Mouse (Mus musculus) hindbrain, embryonic 15.5 days (tissue): ENCODE measurements at regions not wholly inside any gene's neighbourhood (a gene's known extent, or its start where the extent isn't known, plus 50 kb on each side); places are given as distances from the start of the nearest gene placed in this dataset.

ENCODE experiments used
- ATAC-seq: fragments of 200-750 bp; cut with Nextera tagmentation; 2 replicates; pipeline ENCODE4 v1.8.0; 2017; ENCODE audit warnings: low read depth, moderate number of reproducible peaks, moderate TSS enrichment; ENCODE audit not compliant: low FRiP score
- H3K27ac ChIP-seq: fragments of 300-500 bp; sonication (generic); replicated peaks from 2 replicates; pipeline ENCODE4 v1.5.1; 2015; ENCODE audit warnings: mild to moderate bottlenecking, inconsistent platforms
- H3K27me3 ChIP-seq: fragments of 300-500 bp; sonication (generic); 2 replicates; pipeline ENCODE4 v1.6.1; 2015; ENCODE audit warnings: control low read depth, inconsistent platforms
- H3K36me3 ChIP-seq: fragments of 300-500 bp; sonication (generic); 2 replicates; pipeline ENCODE4 v1.6.1; 2015; ENCODE audit warnings: control low read depth, inconsistent platforms
- H3K4me1 ChIP-seq: fragments of 300-500 bp; sonication (generic); replicated peaks from 2 replicates; pipeline ENCODE4 v1.6.1; 2015; ENCODE audit warnings: control low read depth, inconsistent platforms
- H3K4me2 ChIP-seq: fragments of 300-500 bp; sonication (generic); 2 replicates; pipeline ENCODE4 v1.6.1; 2015; ENCODE audit warnings: moderate library complexity, mild to moderate bottlenecking, inconsistent platforms
- H3K4me3 ChIP-seq: fragments of 300-500 bp; sonication (generic); 2 replicates; pipeline ENCODE4 v1.5.1; 2015; ENCODE audit warnings: mild to moderate bottlenecking, inconsistent platforms
- H3K9ac ChIP-seq: fragments of 300-500 bp; sonication (generic); 2 replicates; pipeline ENCODE4 v1.6.1; 2015; ENCODE audit warnings: inconsistent platforms
- H3K9me3 ChIP-seq: fragments of 300-500 bp; sonication (generic); 2 replicates; pipeline ENCODE4 v1.6.1; 2016; ENCODE audit warnings: control low read depth, inconsistent platforms
- WGBS: fragments of 180-500 bp; shearing (Covaris S2); methylation state at CpG from one replicate; pipeline ENCODE4 v1.1.7; 2015; 5-methylcytosine and 5-hydroxymethylcytosine counted together

DNA sequence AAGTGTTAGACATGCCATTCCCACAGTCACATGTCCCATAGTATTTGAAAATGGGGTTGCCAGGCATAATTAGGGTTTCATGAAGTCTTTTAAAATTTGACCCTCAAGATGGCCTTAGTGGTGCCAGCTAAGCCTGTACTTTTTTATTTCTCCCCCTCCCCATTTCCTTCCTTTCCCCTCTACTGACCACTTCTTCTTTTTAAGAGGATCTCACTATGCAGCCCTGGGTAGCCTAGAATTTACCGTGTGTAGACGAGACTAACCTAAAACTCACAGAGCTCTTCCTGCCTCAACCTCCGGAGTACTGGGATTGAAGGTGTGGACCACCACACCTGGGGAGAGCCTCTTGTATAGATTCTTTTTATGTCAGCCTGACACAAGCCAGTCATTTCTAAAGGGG lies 209.8 kb upstream of the Irx5 start:
- Histone ChIP-seq H3K9me3 (no peaks in the 10 kb centered on the region), H3K4me3 (no peak overlapping the region), H3K9ac (no peak overlapping the region), H3K4me1 (no peaks in the 10 kb centered on the region), H3K36me3 (no peaks in the 10 kb centered on the region), H3K27me3 (0 out of 2 replicates have a peak, but pooled peaks cover 3% of the 10 kb centered on the region), H3K27ac (no peak overlapping the region), H3K4me2 (no peak overlapping the region)
- 94% methylated on average over 3 of the region's 3 CpGs for WGBS
- no peak for ATAC-seq

DNA sequence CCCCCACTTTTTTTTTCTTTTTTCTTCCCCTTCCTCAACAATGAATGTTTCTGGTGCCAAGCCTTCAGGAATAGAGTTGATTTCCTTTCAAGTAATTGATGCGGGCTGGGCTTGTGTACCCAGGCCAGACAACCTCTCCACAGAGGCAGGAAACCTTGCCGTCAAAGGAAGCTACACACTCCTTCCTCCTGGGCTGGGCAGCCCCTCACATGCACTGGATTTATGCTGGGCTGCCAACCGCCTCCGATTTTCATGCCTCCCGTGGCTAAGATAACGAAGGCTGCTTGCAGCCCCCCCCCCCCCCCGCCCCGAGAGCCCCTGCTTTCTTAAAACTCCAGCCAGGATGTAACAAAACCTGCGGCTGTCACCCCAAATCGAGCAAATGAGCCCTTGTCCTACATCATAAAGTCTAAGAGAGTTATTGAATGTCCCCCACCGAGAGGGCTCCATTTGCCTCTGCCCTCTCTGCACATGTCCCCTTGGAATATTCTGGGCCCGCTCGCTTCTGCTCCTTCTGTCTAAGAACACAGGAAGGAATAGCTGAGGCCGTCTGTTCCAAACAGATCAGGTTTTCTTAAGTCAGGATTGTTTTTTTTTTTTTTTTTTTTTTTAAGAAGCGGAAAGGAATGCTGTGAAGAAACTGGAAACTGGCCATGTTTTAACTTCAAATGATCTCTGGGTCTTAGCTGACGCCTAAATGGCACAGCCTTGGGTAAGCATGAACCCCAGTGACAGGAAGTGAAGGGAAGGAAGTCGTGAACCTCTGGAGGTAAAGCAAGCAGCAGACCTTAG lies 220.1 kb upstream of the Irx5 start:
- H3K4me1 ChIP-seq, result peaks cover 30% of the 10 kb centered on the region
- peak overlapping the region; percentile 35; the same call in 1 of the 2 replicates for H3K27ac ChIP-seq
- H3K4me2 ChIP-seq, result no peak overlapping the region
- H3K9ac ChIP-seq, result no peak overlapping the region
- no peaks in the 10 kb centered on the region for H3K36me3 ChIP-seq
- H3K27me3 ChIP-seq, result peaks cover 15% of the 10 kb centered on the region; the same call in 1 of the 2 replicates
- H3K9me3 ChIP-seq, result no peaks in the 10 kb centered on the region
- 17% methylated on average over 17 of the region's 17 CpGs for WGBS
- no peak overlapping the region for H3K4me3 ChIP-seq
- no peak for ATAC-seq

DNA sequence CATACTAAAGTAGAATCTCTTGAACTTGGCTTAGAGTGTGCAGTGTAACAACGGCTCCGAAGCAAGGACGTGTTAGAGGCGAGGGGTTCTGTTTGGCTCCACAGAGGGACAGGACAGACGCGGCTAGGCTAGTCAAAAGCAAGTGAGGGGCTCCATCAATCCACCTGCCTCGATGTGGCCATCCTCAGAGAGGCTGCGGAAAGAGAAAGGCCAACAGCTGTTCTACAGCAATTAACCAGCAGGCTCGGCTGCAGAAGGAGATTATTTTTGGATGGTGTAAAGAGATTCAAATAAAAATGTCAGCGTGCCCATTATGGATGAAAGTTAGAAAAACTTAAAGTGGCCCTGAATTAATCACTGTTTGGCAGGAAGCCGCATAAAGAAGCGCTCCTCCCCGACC lies 221.0 kb upstream of the Irx5 start:
- Histone ChIP-seq H3K9me3 (no peaks in the 10 kb centered on the region), H3K4me1 (peaks cover 30% of the 10 kb centered on the region), H3K4me3 (no peak overlapping the region), H3K27me3 (peaks cover 15% of the 10 kb centered on the region; the same call in 1 of the 2 replicates), H3K9ac (no peak overlapping the region), H3K27ac (no peak overlapping the region), H3K4me2 (no peak overlapping the region), H3K36me3 (no peaks in the 10 kb centered on the region)
- WGBS, result 7% methylated on average over 13 of the region's 13 CpGs
- ATAC-seq, result no peak

DNA sequence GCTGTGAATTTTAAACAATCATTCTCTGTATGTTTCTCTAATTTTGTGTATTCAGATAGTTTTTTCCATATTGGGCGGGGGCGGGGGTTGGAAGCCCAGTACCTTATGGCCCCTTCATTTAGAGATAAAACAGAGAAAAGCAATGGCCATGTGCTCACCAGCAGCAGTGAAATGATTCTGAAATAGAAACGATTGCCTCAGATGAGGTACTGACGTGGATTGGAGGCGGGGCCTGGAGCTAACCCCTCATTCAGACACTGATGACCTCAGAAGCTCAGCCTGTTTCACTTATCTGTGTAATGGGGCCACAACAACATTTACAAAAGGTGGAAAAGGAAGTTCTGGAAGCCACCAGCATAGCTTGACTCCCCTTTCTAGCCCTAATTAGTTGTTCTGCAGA lies 223.0 kb upstream of the Irx5 start:
- Histone ChIP-seq H3K27ac (peak overlapping the region; percentile 67), H3K36me3 (no peaks in the 10 kb centered on the region), H3K4me1 (peaks cover 33% of the 10 kb centered on the region), H3K4me3 (no peak overlapping the region), H3K9ac (no peak overlapping the region), H3K9me3 (no peaks in the 10 kb centered on the region), H3K27me3 (peaks cover 11% of the 10 kb centered on the region; the same call in 1 of the 2 replicates), H3K4me2 (no peak overlapping the region; the same call in 1 of the 2 replicates)
- peak; percentile 40; the same call in 1 of the 2 replicates for ATAC-seq
- WGBS, result 8% methylated on average over 5 of the region's 5 CpGs

DNA sequence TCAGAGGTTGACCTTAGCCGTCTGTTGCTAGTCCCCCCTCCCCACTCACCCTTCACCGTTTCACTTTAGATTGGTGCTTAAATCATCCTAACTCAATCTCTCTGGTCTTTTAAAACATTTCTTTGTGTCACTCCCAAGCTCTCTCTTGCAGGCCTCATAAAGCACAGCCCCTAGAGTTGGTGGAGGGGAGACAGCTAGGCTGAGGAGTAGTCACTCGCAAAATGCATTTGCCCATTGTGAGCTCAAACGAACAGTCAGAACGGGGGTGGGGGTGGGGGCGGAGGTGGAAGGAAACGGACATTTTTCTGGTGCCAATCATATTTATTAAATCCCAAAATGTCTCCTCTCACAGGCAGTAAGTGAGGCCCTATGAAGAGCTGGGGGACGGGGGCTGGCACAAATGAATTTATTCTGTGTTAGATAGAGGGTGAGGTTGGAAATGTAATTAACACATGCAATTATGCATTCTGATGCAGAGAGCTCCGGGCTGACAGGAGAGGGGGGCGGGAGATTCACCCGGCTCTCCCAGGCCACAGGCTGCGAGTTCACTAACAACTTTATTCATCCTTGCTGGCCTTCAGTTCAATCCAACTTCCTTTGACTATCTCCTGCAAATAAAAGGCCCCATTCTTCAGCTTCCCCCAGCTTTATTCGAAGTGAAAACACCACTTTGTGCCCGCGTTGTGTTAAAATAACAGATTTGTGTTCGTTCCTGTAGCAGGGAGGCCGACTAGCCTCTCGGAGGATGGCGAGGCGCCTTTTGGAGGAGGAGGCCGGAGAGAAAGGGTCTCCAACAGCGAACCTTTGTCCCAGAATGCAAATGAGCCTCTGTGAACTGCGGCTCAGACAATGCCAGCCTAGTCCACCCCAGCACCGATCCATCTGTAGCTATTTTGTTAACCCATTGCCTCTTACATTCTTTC lies 223.7 kb upstream of the Irx5 start:
- 11% methylated on average over 24 of the region's 24 CpGs for WGBS
- Histone ChIP-seq H3K4me2 (peak overlapping the region; percentile 3; the same call in 1 of the 2 replicates), H3K27ac (peak overlapping the region; percentile 67), H3K4me3 (no peak overlapping the region), H3K27me3 (peaks cover 9% of the 10 kb centered on the region), H3K36me3 (no peaks in the 10 kb centered on the region), H3K9ac (no peak overlapping the region), H3K4me1 (peaks cover 40% of the 10 kb centered on the region), H3K9me3 (no peaks in the 10 kb centered on the region)
- ATAC-seq, result peak; percentile 78

DNA sequence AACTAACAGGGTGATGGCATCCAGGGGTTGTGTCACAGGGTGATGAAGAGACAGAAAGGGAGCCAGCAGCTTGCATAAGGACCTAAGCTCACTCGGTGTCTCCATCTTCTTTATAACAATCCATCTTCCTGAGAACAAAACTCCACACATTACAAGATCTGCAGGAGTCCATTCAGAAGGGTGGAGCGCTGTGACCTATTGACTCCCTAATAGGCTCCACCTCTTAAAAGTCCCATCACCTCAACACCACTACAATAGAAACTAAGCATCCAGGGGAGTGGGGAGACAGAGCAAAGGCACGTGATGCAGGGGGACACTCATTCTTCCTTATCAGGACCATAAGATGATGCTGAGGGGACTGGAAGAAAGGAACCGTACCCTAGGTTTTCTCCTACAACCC lies 224.5 kb upstream of the Irx5 start:
- ATAC-seq, result no peak
- H3K9ac ChIP-seq, result no peak overlapping the region
- H3K4me3 ChIP-seq, result no peak overlapping the region
- no peaks in the 10 kb centered on the region for H3K9me3 ChIP-seq
- peaks cover 45% of the 10 kb centered on the region for H3K4me1 ChIP-seq
- H3K36me3 ChIP-seq, result no peaks in the 10 kb centered on the region
- H3K27me3 ChIP-seq, result peaks cover 14% of the 10 kb centered on the region
- WGBS, result 35% methylated on average over 4 of the region's 4 CpGs
- H3K4me2 ChIP-seq, result no peak overlapping the region
- peak overlapping the region; percentile 65 for H3K27ac ChIP-seq

DNA sequence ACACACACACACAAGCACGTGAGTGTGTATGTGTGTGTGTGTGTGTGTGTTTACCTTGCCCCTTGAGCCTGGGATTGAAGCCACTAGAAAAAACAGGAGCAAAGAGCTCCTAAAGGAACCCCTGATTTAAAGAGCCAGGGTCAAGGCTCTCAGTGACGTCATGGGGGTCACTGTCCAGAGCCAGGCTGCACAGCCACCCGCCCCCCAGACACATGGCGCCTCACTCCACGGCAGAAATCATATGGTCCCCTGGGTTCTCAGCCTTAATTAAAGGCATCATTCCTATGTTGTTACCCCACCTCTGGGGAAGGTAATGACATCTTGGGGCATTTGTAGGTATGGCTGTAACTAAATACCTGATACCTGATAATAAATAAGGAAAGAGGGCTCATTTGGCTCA lies 224.9 kb upstream of the Irx5 start:
- H3K27ac ChIP-seq, result no peak overlapping the region
- H3K9me3 ChIP-seq, result no peaks in the 10 kb centered on the region
- ATAC-seq, result no peak
- no peaks in the 10 kb centered on the region for H3K36me3 ChIP-seq
- no peak overlapping the region for H3K4me3 ChIP-seq
- H3K9ac ChIP-seq, result no peak overlapping the region
- 54% methylated on average over 5 of the region's 5 CpGs for WGBS
- peaks cover 45% of the 10 kb centered on the region for H3K4me1 ChIP-seq
- peaks cover 14% of the 10 kb centered on the region for H3K27me3 ChIP-seq
- no peak overlapping the region for H3K4me2 ChIP-seq

DNA sequence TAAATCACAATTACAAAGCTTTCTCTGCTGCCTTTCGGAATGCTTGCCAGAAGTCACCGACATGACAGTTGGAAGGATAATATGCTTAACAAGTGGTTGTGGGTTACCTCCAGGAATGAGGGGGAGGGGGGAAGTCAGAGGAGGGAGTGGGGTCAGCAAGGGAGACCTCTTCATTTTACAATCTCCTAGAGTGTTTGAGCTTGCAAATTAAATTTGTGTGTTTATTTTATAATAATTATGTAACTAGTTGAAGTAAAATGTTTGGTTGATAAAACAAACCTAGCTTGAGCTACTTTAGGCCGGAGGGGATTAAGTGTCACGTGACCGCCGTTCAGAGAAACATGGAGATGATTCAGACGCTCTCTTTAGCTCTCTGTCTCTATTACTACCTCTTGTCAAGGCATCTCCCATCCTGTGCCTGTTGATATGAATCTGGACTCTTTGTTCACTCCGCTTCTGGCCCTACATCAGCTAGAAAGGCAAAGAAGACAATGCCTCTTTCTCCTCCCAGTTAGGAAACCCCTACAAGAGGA lies 227.3 kb upstream of the Irx5 start:
- Histone ChIP-seq H3K4me3 (no peak overlapping the region), H3K9me3 (no peaks in the 10 kb centered on the region), H3K27me3 (peaks cover 17% of the 10 kb centered on the region), H3K4me2 (no peak overlapping the region), H3K36me3 (no peaks in the 10 kb centered on the region), H3K27ac (no peak overlapping the region), H3K9ac (no peak overlapping the region), H3K4me1 (peaks cover 35% of the 10 kb centered on the region)
- WGBS, result 53% methylated on average over 8 of the region's 8 CpGs
- ATAC-seq, result no peak

DNA sequence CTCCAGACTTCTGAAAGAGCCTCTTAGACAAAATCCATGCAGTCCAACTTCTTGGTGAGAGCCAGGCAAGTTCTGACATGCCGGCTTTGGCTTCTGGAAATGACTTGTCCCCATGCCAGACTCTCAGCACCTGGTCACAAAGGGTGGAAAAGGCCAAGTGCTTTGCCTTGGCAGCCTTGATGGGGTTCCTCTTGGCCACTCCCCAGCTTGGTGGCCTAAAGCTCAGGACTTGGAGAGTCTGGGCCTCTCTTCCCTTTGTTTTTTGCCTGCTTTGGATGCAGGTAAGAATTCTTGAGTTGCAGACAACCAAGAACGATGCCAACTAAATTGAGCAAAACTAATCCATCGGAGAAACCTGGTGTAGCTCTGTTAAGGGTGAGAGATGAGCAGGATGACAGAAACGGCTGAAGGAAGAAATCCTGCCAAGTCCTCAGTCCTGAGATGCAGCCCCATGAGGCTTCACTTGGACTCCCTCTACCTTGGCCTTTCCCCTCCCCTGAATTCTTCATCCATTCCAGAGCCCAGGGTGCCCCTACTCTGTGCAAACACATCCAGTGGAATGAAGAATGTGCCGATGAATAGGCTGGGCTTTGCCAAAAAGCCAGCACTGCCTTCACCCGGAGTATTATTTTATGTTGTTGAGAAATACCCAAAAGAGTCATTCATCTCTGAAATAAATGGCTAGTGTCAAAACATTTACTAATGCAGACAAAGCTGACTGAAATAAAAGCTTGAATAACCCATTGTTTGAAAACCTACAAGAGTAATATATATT lies 228.0 kb upstream of the Irx5 start:
- ATAC-seq, result peak; percentile 65
- H3K27ac ChIP-seq, result 0 out of 2 replicates have a peak overlapping the region, but pooled peaks have one; percentile 45
- WGBS, result 43% methylated on average over 6 of the region's 6 CpGs
- H3K9me3 ChIP-seq, result no peaks in the 10 kb centered on the region
- H3K4me2 ChIP-seq, result no peak overlapping the region
- no peak overlapping the region for H3K9ac ChIP-seq
- peaks cover 10% of the 10 kb centered on the region for H3K27me3 ChIP-seq
- no peak overlapping the region for H3K4me3 ChIP-seq
- H3K36me3 ChIP-seq, result no peaks in the 10 kb centered on the region
- H3K4me1 ChIP-seq, result peaks cover 29% of the 10 kb centered on the region

DNA sequence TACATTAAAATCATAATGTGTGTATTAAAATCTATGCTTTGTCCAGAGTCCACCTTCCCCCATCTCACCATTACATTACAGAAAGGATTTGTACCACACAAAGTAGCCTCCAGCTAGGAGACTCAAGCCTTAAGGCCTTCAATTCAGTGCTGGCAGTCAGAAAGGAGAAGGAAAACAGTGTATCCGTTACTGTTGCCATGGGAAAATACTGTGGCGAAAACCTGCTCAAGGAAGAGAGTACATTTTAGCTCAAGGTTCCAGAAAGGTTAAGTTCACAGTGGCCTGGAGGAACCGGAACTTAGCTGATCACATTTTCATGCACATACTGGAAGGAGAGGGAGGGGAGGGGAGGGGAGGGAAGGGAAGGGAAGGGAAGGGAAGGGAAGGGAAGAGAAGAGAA lies 231.8 kb upstream of the Irx5 start:
- ATAC-seq, result no peak
- Histone ChIP-seq H3K4me1 (peaks cover 15% of the 10 kb centered on the region; the same call in 1 of the 2 replicates), H3K27ac (no peak overlapping the region), H3K9me3 (no peaks in the 10 kb centered on the region), H3K27me3 (peaks cover 9% of the 10 kb centered on the region), H3K9ac (no peak overlapping the region), H3K4me2 (no peak overlapping the region), H3K4me3 (no peak overlapping the region), H3K36me3 (no peaks in the 10 kb centered on the region)
- WGBS, result 63% methylated on average over 3 of the region's 3 CpGs

DNA sequence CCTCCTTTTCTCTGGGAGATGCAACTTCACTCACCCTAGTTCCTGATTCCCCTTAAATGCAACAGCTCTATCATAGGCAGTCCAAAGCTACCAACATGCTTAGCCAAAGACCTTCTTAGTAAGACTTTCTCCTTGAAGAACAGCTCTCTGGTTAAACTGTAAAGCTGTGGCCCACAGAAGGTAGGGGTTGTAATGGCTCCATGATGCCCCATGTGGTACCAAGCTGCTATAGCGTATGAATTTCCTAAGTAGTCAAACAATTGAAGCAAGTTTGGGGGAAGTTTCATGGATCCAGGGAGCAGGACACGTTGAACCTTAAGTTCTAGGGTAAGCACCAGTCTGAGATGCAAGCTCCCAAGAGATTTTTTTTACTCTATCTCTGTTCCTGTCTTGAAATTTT lies 236.1 kb upstream of the Irx5 start:
- Histone ChIP-seq H3K9me3 (no peaks in the 10 kb centered on the region), H3K27me3 (peaks cover 4% of the 10 kb centered on the region; the same call in 1 of the 2 replicates), H3K4me2 (no peak overlapping the region), H3K27ac (no peak overlapping the region), H3K9ac (no peak overlapping the region), H3K36me3 (no peaks in the 10 kb centered on the region), H3K4me1 (no peaks in the 10 kb centered on the region), H3K4me3 (no peak overlapping the region)
- no peak for ATAC-seq
- WGBS, result 55% methylated on average over 2 of the region's 2 CpGs
